Mouse (Mus musculus) midbrain, embryonic 14.5 days (tissue): ENCODE results near the gene Abca6. TPM values are rescaled to one million over a fixed set of nuclear protein-coding genes. Genes with fewer than 3 reads are reported as not detected.
A peak's percentile ranks its signal among the peaks of the same experiment; 100 is the strongest.

Experiments used
- ATAC-seq: fragments of 200-750 bp; cut with Nextera tagmentation; 2 replicates; pipeline ENCODE4 v1.8.0; 2017; ENCODE audit warnings: moderate number of reproducible peaks, moderate library complexity; ENCODE audit not compliant: low FRiP score, low TSS enrichment
- DNase-seq: peaks from one replicate; pipeline ENCODE4 v3.0.0-alpha.2; 2015
- H3K27ac ChIP-seq: fragments of 300-500 bp; sonication (generic); replicated peaks from 2 replicates; pipeline ENCODE4 v1.5.1; 2014; ENCODE audit warnings: mild to moderate bottlenecking, low read depth, low read length, moderate library complexity
- H3K27me3 ChIP-seq: fragments of 300-500 bp; sonication (generic); 2 replicates; pipeline ENCODE4 v1.6.1; 2014; ENCODE audit warnings: low read length, control low read depth, mixed read lengths; ENCODE audit not compliant: control insufficient read depth, insufficient read depth
- H3K36me3 ChIP-seq: fragments of 300-500 bp; sonication (generic); 2 replicates; pipeline ENCODE4 v1.6.1; 2014; ENCODE audit warnings: low read length, control low read depth; ENCODE audit not compliant: control insufficient read depth, insufficient read depth
- H3K4me1 ChIP-seq: fragments of 300-500 bp; sonication (generic); 2 replicates; pipeline ENCODE4 v1.6.1; 2014; ENCODE audit warnings: mild to moderate bottlenecking, antibody characterized with exemption, low read length, control low read depth; ENCODE audit not compliant: control insufficient read depth, insufficient read depth
- H3K4me2 ChIP-seq: fragments of 300-500 bp; sonication (generic); 2 replicates; pipeline ENCODE4 v1.6.1; 2014; ENCODE audit warnings: mild to moderate bottlenecking, low read length, moderate library complexity
- H3K4me3 ChIP-seq: fragments of 300-500 bp; sonication (generic); replicated peaks from 2 replicates; pipeline ENCODE4 v1.5.1; 2014; ENCODE audit warnings: low read depth, low read length
- H3K9ac ChIP-seq: fragments of 300-500 bp; sonication (generic); replicated peaks from 2 replicates; pipeline ENCODE4 v1.6.1; 2014; ENCODE audit warnings: mild to moderate bottlenecking, low read length, moderate library complexity
- H3K9me3 ChIP-seq: fragments of 300-500 bp; sonication (generic); 2 replicates; pipeline ENCODE4 v1.6.1; 2016; ENCODE audit warnings: low read length, control low read depth, mixed read lengths; ENCODE audit not compliant: control insufficient read depth
- WGBS: fragments of 180-500 bp; shearing (Covaris S2); extraction: QIAGEN DNeasy Blood & Tissue Kit; methylation state at CpG from one replicate; pipeline ENCODE4 v1.1.7; 2014; 5-methylcytosine and 5-hydroxymethylcytosine counted together
- polyA plus RNA-seq: library from polyadenylated mRNA; unstranded; fragments of >200 nt; fragmentation: Nextera tagmentation; extraction: Ambion mirVana; gene quantifications from 2 replicates; pipeline ENCODE4 v1.2.1, GENCODE M21; 2014

Gene Abca6
- polyA plus RNA-seq, 1 experiment from 2014 or later, result 0.34 TPM

- H3K4me3 ChIP-seq, result no peak overlapping the region
- no peaks in the 10 kb centered on the region for H3K27me3 ChIP-seq
- H3K36me3 ChIP-seq, result no peaks in the 10 kb centered on the region
- H3K27ac ChIP-seq, result no peak overlapping the region
- DNase-seq (no peak), ATAC-seq (no peak)
- whole genome bisulfite sequencing, result 95% methylated on average over 2 of the region's 2 CpGs
- H3K9me3 ChIP-seq, result no peaks in the 10 kb centered on the region
- H3K4me1 ChIP-seq, result no peaks in the 10 kb centered on the region
- H3K9ac ChIP-seq, result no peak overlapping the region
- no peak overlapping the region for H3K4me2 ChIP-seq
These were observed 14.1 kb downstream of the Abca6 start for GRCm38 (mm10) chr11:110237466-110237865.

- H3K9me3 ChIP-seq, result no peaks in the 10 kb centered on the region
- H3K27me3 ChIP-seq, result no peaks in the 10 kb centered on the region
- H3K4me1 ChIP-seq, result no peaks in the 10 kb centered on the region
- H3K4me3 ChIP-seq, result no peak overlapping the region
- H3K9ac ChIP-seq, result no peak overlapping the region
- DNase-seq, result no peak
- no peak for ATAC-seq
- H3K4me2 ChIP-seq, result no peak overlapping the region
- no peak overlapping the region for H3K27ac ChIP-seq
- no peaks in the 10 kb centered on the region for H3K36me3 ChIP-seq
These were observed 18.6 kb downstream of the Abca6 start for GRCm38 (mm10) chr11:110232975-110233374.

- Histone ChIP-seq H3K4me2 (no peak overlapping the region), H3K9me3 (no peaks in the 10 kb centered on the region), H3K9ac (no peak overlapping the region), H3K36me3 (no peaks in the 10 kb centered on the region), H3K4me3 (no peak overlapping the region), H3K4me1 (no peaks in the 10 kb centered on the region), H3K27me3 (no peaks in the 10 kb centered on the region), H3K27ac (no peak overlapping the region)
- no peak for DNase-seq
- no peak for ATAC-seq
These were observed 34.5 kb downstream of the Abca6 start for GRCm38 (mm10) chr11:110217118-110217517.

GRCm38 (mm10) chr11:110203930-110204329 lies 47.6 kb downstream of the Abca6 start:
- H3K27ac ChIP-seq, result no peak overlapping the region
- H3K9ac ChIP-seq, result no peak overlapping the region
- no peaks in the 10 kb centered on the region for H3K27me3 ChIP-seq
- H3K9me3 ChIP-seq, result no peaks in the 10 kb centered on the region
- H3K36me3 ChIP-seq, result no peaks in the 10 kb centered on the region
- ATAC-seq (no peak), DNase-seq (no peak)
- no peaks in the 10 kb centered on the region for H3K4me1 ChIP-seq
- WGBS, result 93% methylated on average over 5 of the region's 5 CpGs
- no peak overlapping the region for H3K4me3 ChIP-seq
- H3K4me2 ChIP-seq, result no peak overlapping the region

GRCm38 (mm10) chr11:110198882-110199281 lies 52.7 kb downstream of the Abca6 start:
- no peaks in the 10 kb centered on the region for H3K4me1 ChIP-seq
- no peak overlapping the region for H3K9ac ChIP-seq
- no peak for DNase-seq
- no peak overlapping the region for H3K27ac ChIP-seq
- 82% methylated on average over 3 of the region's 3 CpGs for WGBS
- ATAC-seq, result no peak
- H3K4me2 ChIP-seq, result no peak overlapping the region
- no peaks in the 10 kb centered on the region for H3K27me3 ChIP-seq
- H3K9me3 ChIP-seq, result no peaks in the 10 kb centered on the region
- H3K36me3 ChIP-seq, result no peaks in the 10 kb centered on the region
- H3K4me3 ChIP-seq, result no peak overlapping the region

- no peak overlapping the region for H3K4me3 ChIP-seq
- no peaks in the 10 kb centered on the region for H3K36me3 ChIP-seq
- H3K4me2 ChIP-seq, result no peak overlapping the region
- no peak overlapping the region for H3K27ac ChIP-seq
- 94% methylated on average over 8 of the region's 8 CpGs for WGBS
- H3K27me3 ChIP-seq, result no peaks in the 10 kb centered on the region
- H3K9me3 ChIP-seq, result no peaks in the 10 kb centered on the region
- DNase-seq (no peak), ATAC-seq (no peak)
- no peak overlapping the region for H3K9ac ChIP-seq
- H3K4me1 ChIP-seq, result no peaks in the 10 kb centered on the region
These were observed 54.8 kb downstream of the Abca6 start for GRCm38 (mm10) chr11:110196561-110197306.

- Histone ChIP-seq H3K27me3 (no peaks in the 10 kb centered on the region), H3K4me3 (no peak overlapping the region), H3K36me3 (no peaks in the 10 kb centered on the region), H3K9me3 (no peaks in the 10 kb centered on the region), H3K9ac (no peak overlapping the region), H3K4me1 (no peaks in the 10 kb centered on the region), H3K27ac (no peak overlapping the region), H3K4me2 (no peak overlapping the region)
- DNase-seq, result no peak
- no peak for ATAC-seq
- WGBS, result 87% methylated on average over 4 of the region's 4 CpGs
These were observed 56.3 kb downstream of the Abca6 start for GRCm38 (mm10) chr11:110195310-110195709.

- 98% methylated on average over 3 of the region's 3 CpGs for WGBS
- DNase-seq, result no peak
- Histone ChIP-seq H3K4me1 (no peaks in the 10 kb centered on the region), H3K9ac (no peak overlapping the region), H3K9me3 (no peaks in the 10 kb centered on the region), H3K4me3 (no peak overlapping the region), H3K4me2 (no peak overlapping the region), H3K36me3 (no peaks in the 10 kb centered on the region), H3K27ac (no peak overlapping the region), H3K27me3 (no peaks in the 10 kb centered on the region)
- no peak for ATAC-seq
These were observed 80.4 kb downstream of the Abca6 start for GRCm38 (mm10) chr11:110171212-110171611.

- no peak within 1 kb of the TSS for H3K4me2 ChIP-seq
- 53% methylated on average over 12 of the region's 12 CpGs for WGBS
These were observed 83.9 kb downstream of the Abca6 start, which contains the start of gene Abca9 for GRCm38 (mm10) chr11:110167459-110168251. TSS of gene Abca9 (minus strand) at chr11:110168196.

More at GRCm38 (mm10) chr11:110167459-110168251, 83.9 kb downstream of the Abca6 start, which contains the start of gene Abca9:
- H3K27me3 ChIP-seq, result no peaks in the 10 kb centered on the region
- H3K9me3 ChIP-seq, result no peaks in the 10 kb centered on the region
- H3K4me3 ChIP-seq, result no peak within 1 kb of the TSS
- H3K4me1 ChIP-seq, result no peaks in the 10 kb centered on the region
- no peak within 1 kb of the TSS for H3K9ac ChIP-seq
- no peak within 1 kb of the TSS for H3K27ac ChIP-seq
- H3K36me3 ChIP-seq, result no peaks in the 10 kb centered on the region
- ATAC-seq (no peak), DNase-seq (peak; percentile 23)
